Mouse (Mus musculus) adrenal gland, adult 18-20 months (tissue): ENCODE results near the gene D830030K20Rik. TPM values are rescaled to one million over a fixed set of nuclear protein-coding genes. Genes with fewer than 3 reads are reported as not detected.
"Not testable (repeated sequence)": the region's sequence is repeated elsewhere in the genome, so short reads cannot be mapped to it uniquely, and the experiment has no call there.

Source experiments
- DNase-seq, 2 experiments: peaks; one replicate each; pipeline ENCODE4 v3.0.0; 2021 to 2022; ENCODE audit warnings: low spot score in 2 of 2
- long read RNA-seq, 2 experiments: library from polyadenylated mRNA; stranded (forward); transcript quantifications; one replicate each; pipeline ENCODE4 v2.0.0; 2021
- total RNA-seq, 2 experiments: library from RNA; stranded (reverse); gene quantifications; 1 replicate in 1 of 2; 2 replicates in 1 of 2; pipeline ENCODE4 v1.2.3; 2021

The D830030K20Rik gene
- under 1 TPM in 1 of 2 experiments, not detected in 1; 0.48 TPM for total RNA-seq
- long read RNA-seq, experiment 1: 0 reads
- long read RNA-seq, experiment 2: 0 reads

GRCm38 (mm10) chr14:3208272-3209152 lies at the start of gene D830030K20Rik:
Gene D830030K20Rik (plus strand): TSS chr14:3208488.
- DNase-seq: not testable (repeated sequence)

DNA sequence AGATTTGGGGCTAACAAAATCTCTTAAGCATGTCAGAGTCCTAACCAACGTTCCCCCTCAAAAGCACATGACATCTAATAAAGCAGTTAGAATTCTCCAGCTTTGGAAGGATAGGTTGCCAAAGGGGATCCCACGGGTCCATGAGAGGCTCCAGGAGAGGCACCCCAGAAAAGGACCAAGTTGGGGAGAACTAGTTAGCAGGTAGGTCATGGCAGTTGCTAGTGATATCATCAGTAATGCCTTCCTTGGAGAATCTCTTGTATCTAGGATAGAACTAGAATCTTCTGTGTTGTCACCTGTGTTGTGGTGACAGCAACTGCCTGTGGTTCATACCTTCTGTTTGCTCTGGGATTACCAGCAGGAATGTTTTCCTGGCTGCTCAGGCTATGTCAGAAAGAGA lies 20.3 kb upstream of the D830030K20Rik start, which contains the start of gene Gm5795:
Gene Gm5795 (plus strand): TSS at position 301 of the 400 bp plus-strand sequence.
- DNase-seq: not testable (repeated sequence)

DNA sequence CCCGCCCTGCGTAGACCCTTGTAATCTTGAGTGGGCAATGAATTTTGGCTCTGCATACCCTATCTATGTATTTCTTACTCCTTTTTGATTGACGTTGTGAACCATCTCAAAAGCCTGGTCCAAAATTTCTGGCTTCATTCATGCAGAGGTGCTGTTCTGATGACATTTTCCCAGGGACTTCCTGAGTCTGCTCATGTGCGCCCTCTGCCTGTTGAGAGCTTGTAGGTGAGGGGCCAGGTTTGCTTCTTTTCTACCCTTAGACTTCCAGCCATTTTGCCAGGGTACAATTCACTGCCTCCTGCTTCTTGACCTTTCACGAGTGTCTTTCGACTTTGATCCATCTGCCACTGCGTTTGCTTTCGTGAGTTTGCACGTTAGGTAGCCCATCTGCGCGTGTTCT lies 1.1 kb downstream of the D830030K20Rik start:
- DNase-seq: not testable (repeated sequence)

DNA sequence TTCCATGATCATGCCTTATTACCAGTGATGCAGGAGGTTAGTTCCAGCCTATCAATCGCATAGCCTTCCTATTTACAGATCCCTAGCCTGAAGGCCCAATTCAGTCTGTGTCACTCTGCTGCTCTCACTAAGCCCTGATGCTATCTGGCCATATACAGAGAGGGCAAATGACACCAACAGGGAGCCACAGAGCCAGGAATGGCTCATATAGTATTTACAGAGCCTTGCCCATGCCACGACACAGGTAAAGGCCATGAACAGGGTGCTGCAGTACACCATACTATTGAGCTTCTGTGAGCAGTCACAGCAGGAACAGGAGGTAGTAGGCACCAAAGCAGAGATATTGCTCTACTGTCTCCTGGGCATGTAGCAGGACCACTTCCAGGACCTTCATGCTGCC lies 54.2 kb downstream of the D830030K20Rik start:
- DNase-seq: peak in 1 of 2 experiments; percentile 11

Other genes starting within 250 kb of the D830030K20Rik start
- not detected for gene Gm2888, start 178.5 kb upstream of the D830030K20Rik start, total RNA-seq
- gene Gm2897, start 159.2 kb upstream of the D830030K20Rik start, total RNA-seq: under 1 TPM in 1 of 2 experiments, not detected in 1; 0.30 TPM
- gene Gm10340, start 74.5 kb upstream of the D830030K20Rik start, total RNA-seq: not detected
- not detected for gene Gm5795, start 20.2 kb upstream of the D830030K20Rik start, total RNA-seq
- not detected for gene Gm2956, start 124.1 kb downstream of the D830030K20Rik start, total RNA-seq
- not detected for gene Gm10413, start 186.6 kb downstream of the D830030K20Rik start, total RNA-seq
- not detected for gene Gm10409, start 204.1 kb downstream of the D830030K20Rik start, total RNA-seq
- gene Gm3005, start 219.6 kb downstream of the D830030K20Rik start, total RNA-seq: not detected
- not detected for gene Gm10408, start 240.9 kb downstream of the D830030K20Rik start, total RNA-seq